Mouse (Mus musculus): ENCODE results near the gene Lbhd1. TPM values are rescaled to one million over a fixed set of nuclear protein-coding genes. Genes with fewer than 3 reads are reported as not detected.
A peak's percentile ranks its signal among the peaks of the same experiment; 100 is the strongest.
"Not testable (repeated sequence)": the region's sequence is repeated elsewhere in the genome, so short reads cannot be mapped to it uniquely, and the experiment has no call there.

The Lbhd1 gene
- 18.1 to 52.5 TPM (median 21.3 TPM) in 3 replicates for total RNA-seq (2017)

DNA sequence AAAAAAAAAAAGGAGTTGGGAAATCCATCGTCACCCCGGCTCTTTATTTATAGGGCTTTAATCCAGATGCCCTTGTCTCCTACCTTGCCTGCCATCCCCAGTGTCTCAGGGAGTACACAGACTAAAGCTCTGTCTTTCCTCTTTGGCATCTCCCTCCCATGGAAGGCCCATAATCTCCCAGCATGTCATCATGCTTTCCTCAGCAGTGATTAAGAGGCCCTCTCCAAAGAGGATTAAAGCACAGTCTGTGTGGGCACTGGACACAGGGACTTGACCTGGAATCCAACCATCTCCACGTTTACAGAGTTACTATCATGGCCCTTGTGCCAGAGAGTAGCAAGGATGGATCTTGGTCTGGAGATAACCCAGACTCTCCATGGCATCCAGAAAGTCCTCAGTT is at the start of gene Lbhd1, which contains the start of gene Gm49403:
Lbhd1 (plus strand) TSS at position 117 of the 400 bp plus-strand sequence.
Gm49403 (plus strand) TSS at position 315 of the 400 bp plus-strand sequence.
- no peak for ATAC-seq (replicated peaks; ENCODE audit: insufficient number of reproducible peaks, low FRiP score, low TSS enrichment, poor library complexity, severe bottlenecking)

DNA sequence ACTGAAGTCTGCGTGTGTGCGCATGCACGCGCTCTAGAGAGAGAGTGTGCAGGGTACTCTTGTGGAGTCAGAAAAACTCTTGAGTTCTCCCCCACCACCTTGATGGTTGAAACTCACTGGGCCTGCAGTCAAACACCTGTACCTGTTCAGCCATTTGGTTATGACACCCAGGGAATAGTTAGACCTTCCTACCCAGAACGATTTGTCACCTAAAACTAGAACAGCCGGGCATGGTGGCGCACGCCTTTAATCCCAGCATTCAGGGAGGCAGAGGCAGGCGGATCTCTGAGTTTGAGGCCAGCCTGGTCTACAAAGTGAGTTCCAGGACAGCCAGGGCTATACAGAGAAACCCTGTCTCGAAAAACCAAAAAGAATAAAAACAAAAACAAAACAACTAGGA is 47.2 kb upstream of the Lbhd1 start:
- not testable (repeated sequence) for ATAC-seq (replicated peaks; ENCODE audit: insufficient number of reproducible peaks, low FRiP score, low TSS enrichment, poor library complexity, severe bottlenecking)

DNA sequence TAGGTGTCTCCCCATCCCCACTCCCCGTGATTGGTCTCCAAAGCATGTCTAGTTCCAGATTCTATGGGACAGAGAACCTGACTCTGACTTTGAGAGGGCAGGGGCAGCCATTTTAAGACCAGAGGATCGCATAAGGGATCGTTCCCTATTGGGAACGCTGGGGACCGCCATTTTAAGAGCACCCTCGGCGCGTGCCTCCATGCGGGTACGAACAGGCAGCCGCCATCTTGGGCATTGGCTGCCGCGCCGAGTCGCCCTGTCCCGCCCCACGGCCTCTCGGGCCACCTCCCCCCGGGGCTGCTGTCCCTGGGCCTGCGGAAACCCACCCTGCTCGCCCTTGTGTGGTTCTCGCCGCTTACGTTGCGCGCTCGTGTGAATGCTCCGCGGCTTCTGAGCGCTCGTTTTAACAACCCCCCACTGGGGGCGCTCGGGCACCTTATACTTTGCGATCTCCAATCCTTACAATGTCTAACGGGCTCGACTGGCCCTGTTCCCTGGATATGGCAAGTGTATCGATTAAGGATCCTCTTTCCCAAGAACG is 46.2 kb upstream of the Lbhd1 start, which contains the start of gene Bscl2:
Bscl2 (plus strand) TSS at position 217 of the 541 bp plus-strand sequence.
- peak; percentile 80 for ATAC-seq (replicated peaks; ENCODE audit: insufficient number of reproducible peaks, low FRiP score, low TSS enrichment, poor library complexity, severe bottlenecking)

DNA sequence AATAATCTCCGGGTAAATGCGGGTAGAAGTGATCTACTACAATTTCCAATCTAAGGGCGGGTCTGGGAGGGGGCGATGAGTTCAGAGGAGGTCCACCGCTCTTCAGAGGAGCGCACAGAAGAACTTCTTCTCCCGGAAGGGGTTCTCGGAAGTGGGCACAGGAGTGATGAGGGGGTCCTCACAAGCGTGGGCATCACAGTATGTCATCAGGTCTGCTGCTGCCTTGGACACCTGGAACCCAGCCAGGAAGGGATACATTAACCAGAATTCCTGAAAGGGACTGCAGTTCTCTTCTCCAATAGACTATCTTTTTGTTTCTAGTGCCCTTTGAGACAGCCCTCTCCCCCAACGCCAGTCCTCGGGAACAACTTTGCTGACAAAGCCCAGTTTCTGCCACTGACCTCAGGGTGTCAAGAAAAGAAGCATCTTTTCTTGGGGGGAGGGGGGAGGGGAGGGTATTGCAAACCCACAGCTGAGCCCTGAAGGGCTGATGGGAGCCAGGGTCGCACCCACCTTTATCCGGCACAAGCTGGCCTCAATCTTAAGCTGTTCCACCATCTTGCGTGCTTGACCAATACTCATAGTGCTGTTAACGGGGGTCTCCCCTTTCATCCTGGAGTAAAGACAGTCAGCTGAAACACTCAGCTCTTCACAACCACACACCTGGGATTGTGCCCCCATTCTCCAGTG is 45.3 kb upstream of the Lbhd1 start:
- ATAC-seq (replicated peaks; ENCODE audit: insufficient number of reproducible peaks, low FRiP score, low TSS enrichment, poor library complexity, severe bottlenecking), result no peak

DNA sequence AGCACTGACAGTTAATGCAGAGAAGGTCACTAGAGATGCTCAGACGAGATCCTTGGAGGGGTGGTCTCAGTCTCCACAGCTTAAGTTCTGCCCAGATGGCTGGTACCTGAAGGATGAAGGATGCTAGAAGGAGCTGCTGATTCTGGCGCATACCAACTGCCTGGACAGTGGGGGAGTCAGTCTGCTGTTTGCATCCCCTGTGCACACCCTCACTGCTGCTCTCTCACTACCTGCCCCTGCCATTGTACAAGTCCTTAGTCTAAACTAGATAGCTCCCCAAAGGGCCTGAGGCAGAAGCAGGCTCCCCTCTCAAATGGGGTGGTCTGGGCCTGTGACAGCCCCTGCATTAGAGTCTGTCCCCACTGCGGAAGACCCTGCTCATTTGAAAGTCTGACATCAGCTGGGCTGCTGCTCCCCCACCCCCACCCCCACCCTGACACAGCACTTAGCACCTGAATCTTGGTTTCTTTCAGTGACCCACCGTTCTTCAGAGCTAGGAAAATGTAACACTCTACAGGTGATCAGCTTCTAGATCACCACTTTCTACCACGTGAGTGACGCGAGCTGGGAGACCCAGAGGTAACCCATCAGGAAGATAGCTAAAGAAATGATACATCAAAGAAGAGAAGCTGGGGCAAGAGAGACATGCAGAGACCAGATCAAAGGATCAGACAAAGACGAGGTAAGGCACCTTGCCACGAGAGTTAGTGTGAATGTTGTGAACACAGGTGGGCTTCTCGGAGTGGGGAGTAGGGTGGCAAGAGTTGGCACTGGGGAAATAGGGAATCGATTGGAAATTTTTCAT is 44.2 kb upstream of the Lbhd1 start, which contains the start of gene Gng3:
Gng3 (minus strand) TSS at position 92 of the 805 bp plus-strand sequence.
- ATAC-seq (replicated peaks; ENCODE audit: insufficient number of reproducible peaks, low FRiP score, low TSS enrichment, poor library complexity, severe bottlenecking), result no peak

DNA sequence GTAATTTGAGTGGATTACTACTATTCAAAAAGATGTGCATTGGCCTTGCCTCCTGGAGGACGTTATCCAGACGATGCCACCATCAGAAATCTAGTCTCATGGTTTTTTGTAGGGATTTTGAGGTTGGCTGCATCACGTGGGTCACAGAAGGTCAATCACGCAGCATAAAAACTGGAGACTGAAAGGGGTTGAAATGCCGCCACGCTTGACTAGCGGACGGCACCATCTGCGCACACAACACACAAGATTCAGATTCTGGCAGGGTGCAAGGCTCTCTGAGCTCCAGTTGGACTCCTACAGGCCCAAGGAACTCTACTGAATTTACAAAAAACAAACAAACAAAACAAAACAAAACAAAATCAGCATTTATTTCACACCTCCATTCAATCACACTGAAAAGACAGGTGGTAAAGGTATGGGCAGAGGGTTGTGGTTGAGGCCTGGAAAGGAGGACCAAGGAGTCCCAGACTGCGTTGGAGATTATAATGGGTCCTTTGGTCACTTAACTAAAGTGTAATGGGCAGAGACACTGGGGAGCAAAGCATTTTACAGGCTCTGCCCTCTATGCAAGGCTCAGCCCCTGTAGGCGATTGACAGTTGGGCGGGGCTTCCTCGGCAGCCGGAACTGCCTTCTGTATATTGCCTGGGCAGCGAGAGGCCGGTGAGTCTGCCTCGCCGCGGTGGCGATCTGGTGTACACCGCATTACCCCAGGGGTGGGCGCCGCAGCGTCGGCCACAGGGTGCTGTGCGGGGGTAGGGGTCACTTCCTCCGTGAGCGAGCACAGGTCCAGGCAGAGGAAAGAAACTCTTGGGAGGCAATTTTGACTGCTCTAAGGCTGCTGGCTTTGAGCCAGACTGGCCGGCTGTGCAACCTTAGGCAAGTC is 43.4 kb upstream of the Lbhd1 start:
- peak; percentile 52; the same call in 1 of the 2 replicates for ATAC-seq (replicated peaks; ENCODE audit: insufficient number of reproducible peaks, low FRiP score, low TSS enrichment, poor library complexity, severe bottlenecking)

DNA sequence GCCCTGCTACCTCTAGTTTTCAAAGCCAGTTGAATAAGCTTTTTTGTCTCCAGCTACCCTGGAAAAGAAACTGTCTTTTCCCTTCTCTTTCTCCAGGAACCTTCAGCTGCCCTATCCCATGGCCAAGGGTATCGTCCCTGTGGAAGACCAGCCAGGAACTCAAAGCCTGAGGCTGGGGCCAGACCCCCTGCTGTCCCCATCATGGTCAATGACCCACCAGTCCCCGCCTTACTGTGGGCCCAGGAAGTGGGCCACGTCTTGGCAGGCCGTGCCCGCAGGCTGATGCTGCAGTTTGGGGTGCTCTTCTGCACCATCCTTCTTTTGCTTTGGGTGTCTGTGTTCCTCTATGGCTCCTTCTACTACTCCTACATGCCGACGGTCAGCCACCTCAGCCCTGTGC is 42.5 kb upstream of the Lbhd1 start:
- no peak for ATAC-seq (replicated peaks; ENCODE audit: insufficient number of reproducible peaks, low FRiP score, low TSS enrichment, poor library complexity, severe bottlenecking)

DNA sequence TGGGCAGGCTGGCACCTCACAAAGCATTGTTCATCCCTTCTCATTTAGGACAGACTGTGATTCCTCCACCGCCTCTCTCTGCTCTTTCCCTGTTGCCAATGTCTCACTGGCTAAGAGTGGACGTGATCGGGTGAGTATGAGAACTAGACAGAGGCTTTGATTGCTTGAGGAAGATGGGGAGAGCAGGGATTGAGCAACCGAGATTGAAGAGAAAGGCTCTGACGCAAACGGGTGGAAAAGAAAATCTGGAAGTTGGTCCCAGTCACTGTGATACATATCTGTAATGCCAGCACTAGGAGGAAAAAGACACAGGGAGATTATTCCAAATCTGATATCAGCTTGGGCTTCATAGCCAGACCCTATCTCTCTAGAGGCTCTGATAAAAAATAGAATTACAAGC is 40.6 kb upstream of the Lbhd1 start:
- no peak for ATAC-seq (replicated peaks; ENCODE audit: insufficient number of reproducible peaks, low FRiP score, low TSS enrichment, poor library complexity, severe bottlenecking)

DNA sequence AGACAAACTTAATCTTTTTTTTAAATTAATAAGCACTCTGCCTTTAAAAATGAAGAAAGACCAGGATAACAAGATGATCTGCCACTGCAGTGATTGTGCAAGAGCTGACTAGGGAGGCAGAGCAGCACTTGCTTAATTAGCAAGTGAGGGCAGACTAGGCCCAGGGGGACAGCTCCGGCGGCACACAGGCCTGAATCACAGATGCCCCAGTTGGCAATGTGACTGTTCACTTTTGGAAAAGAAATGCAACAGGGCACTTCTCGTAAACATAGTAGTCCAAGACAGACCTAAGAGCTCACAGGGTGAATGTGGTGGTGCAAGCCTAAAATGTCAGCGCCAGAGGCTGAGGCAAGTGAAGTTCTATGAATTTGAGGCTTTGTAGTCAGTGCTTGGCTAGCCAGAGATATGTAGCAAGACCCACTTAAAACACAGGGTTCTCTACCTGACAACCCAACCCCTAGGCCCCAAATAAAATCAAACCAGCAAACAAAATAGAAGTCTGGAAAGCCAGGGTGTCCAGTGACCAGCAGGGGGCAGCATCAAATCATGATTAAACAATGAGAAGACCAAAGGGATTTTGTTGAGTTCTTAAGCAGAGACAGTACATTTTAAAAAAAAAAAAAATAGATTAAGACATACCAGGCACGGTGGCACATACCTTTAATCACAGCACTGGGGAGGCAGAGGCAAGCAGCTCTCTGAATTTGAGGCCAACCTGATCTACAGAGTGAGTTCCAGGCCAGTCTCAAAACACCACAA is 39.0 kb upstream of the Lbhd1 start:
- ATAC-seq (replicated peaks; ENCODE audit: insufficient number of reproducible peaks, low FRiP score, low TSS enrichment, poor library complexity, severe bottlenecking), result 0 out of 2 replicates have a peak, but pooled peaks have one; percentile 15

DNA sequence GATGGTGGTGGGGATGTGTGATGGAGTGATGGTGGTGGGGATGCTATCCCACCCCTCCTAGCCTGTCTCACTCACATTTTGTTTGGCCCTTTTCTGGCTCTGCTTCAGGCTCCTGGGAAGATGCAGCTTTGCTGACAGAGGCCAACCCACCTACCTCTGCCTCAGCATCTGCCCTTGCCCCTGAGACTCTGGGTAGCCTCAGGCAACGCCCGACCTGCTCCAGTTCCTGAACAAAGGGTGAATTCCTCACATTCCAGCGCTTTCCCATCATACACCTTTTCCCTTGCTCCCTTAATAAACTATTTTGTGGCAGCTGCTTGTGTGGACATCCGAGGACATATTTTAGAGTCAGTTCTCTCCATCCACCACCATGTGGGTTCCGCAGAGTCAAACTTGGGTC is 35.2 kb upstream of the Lbhd1 start:
- no peak for ATAC-seq (replicated peaks; ENCODE audit: insufficient number of reproducible peaks, low FRiP score, low TSS enrichment, poor library complexity, severe bottlenecking)

DNA sequence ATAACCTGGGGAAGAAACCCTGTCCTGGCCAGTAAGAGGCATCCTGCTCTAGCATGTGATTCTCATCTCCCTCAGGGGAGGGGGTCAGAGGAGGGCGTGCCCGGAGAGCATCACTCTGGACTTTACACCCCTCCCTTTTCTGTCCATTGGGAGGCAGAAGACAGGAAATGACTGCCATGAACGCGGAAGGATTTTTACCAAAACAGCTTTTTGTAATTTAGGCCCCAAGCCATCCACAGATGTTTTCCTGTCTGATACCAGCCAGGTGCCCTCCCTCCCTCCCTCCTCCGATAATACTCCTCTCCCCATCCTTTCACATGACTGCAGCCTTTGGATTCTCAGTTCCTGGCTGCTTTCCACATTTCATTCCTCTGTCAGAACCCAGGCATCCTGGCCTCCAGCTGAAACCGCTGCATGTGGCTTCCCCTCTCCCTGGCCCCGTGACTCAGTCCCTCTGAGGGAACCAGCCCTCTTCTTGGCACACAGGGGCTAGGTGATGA is 33.1 kb upstream of the Lbhd1 start, which contains the start of gene Lrrn4cl:
Lrrn4cl (plus strand) TSS at position 367 of the 500 bp plus-strand sequence.
- ATAC-seq (replicated peaks; ENCODE audit: insufficient number of reproducible peaks, low FRiP score, low TSS enrichment, poor library complexity, severe bottlenecking), result no peak

DNA sequence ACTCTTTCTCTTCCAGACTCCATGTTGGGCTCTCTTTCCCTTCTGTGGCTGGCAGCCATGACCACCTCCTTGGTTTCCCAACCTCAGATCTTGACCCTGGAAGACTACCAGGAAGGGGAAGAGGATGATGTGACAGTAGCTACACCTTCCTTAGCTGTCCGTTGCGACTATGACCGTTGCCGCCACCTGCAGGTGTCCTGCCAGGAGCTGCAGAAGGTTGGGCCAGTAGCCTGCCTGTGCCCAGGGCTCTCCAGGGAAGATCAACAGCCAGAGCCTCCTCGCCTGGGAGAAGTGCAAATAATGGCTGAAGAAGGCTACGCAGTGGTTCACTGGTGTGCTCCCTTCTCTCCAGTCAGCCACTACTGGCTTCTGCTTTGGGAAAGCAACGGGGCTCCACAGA is 31.9 kb upstream of the Lbhd1 start:
- ATAC-seq (replicated peaks; ENCODE audit: insufficient number of reproducible peaks, low FRiP score, low TSS enrichment, poor library complexity, severe bottlenecking), result no peak

DNA sequence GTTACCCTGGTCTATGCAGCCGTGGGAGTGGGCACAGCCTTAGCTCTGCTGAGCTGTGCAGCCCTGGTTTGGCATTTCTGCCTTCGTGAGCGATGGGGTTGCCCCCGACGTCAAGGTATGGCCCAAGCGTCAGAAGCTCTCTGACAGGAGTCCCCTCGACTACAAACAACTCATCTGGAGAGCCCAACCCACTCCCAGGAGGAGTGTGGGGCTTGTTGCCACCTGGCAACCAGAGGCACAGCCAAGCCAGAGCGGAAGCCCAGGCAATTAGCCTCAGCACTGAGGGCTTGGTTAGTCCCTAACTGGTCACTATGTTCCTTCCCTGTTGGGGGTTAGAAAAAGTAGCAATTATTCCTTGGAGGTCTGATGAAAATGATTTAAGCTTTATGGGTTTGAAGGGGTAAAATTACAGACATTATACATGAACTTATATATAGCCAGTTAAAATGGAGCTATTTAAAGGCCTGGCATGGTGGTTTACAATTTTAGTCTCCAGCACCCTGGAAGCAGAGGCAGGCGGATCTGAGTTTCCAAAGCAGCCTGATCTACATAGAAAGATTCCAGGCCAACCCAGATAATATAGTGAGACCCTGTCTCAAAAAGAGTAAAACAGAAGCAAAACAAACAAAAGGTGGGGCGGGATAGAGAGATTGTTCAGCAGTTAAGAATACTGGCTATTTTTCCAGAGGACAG is 31.1 kb upstream of the Lbhd1 start:
- ATAC-seq (replicated peaks; ENCODE audit: insufficient number of reproducible peaks, low FRiP score, low TSS enrichment, poor library complexity, severe bottlenecking), result no peak

DNA sequence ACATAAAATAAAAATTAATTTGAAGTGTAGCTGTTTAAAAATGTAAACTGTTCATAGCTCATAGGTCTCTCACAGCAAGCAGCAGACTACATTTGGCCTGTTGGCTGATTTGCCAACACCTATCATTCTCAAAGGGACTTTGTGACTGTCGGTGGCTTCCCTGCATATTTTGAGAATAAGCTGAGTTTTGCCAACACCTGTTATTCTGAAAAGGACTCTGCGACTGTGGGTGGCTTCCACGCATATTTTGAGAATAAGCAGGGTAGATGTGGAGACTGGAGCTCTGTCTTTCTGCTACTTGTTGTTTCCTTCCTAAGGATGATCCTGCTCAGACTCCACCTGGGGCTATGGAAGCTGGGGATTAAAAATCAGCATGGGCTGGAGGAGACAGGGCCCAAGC is 30.4 kb upstream of the Lbhd1 start:
- no peak for ATAC-seq (replicated peaks; ENCODE audit: insufficient number of reproducible peaks, low FRiP score, low TSS enrichment, poor library complexity, severe bottlenecking)

DNA sequence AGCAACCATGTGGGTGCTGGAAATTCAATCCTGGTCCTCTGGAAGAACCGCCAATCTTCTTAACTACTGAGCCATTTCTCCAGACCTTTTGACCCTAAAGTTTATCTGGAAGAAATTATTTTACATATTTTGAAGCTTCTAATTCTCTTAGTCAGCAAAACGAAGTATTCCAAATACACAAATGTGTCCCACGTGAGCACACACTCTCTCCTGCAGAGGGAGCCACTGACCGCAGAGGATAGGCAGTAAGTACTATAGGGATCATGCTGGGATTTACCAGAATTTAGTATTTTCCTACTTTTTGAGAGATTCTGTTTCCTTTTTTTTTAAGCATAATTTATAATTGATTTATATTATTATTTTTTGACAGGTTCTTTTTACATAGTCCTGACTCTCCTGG is 25.8 kb upstream of the Lbhd1 start:
- no peak for ATAC-seq (replicated peaks; ENCODE audit: insufficient number of reproducible peaks, low FRiP score, low TSS enrichment, poor library complexity, severe bottlenecking)

DNA sequence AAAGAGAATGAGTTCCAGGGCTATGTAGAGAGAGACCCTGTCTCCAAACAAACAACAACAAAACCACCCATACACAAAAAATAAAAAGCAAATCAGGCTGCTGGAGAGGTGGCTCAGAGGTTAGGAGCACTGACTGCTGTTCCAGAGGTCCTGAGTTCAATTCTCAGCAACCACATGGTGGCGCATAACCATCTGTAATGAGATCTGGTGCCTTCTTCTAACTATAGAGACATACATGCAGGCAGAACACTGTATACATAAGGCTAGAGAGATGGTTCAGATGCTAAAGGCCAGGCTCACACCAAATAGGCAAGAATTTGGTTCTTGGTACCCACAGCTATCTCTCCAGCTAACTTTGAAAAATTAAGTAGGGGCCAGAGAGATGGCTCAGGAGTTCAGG is 24.5 kb upstream of the Lbhd1 start:
- no peak for ATAC-seq (replicated peaks; ENCODE audit: insufficient number of reproducible peaks, low FRiP score, low TSS enrichment, poor library complexity, severe bottlenecking)

DNA sequence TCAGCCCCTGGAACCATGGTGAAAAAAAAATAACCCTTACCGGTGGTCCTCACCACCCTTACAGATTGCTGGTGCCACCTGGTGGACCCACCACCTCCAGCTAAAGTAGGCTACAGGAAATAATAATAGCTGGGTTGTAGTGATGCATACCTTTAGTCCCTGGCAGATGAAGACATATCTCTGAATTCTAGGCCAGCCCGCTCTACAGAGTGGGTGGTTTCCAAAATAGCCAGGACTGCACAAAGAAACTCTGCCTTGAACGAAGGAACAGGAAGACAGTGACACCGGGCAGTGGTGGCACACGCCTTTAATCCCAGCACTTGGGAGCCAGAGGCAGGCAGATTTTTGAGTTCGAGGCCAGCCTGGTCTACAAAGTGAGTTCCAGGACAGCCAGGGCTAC is 19.3 kb upstream of the Lbhd1 start:
- no peak for ATAC-seq (replicated peaks; ENCODE audit: insufficient number of reproducible peaks, low FRiP score, low TSS enrichment, poor library complexity, severe bottlenecking)

Data from monocyte, adult 5-6 weeks (primary cell).